Mouse (Mus musculus): ENCODE data around the gene Zfp652.
A peak's percentile ranks its signal among the peaks of the same experiment; 100 is the strongest.

Zfp652 gene

GRCm38 (mm10) chr11:95769208-95769607 lies 56.7 kb downstream of the Zfp652 start:
- no peak for DNase-seq

GRCm38 (mm10) chr11:95770720-95771364 lies 58.4 kb downstream of the Zfp652 start:
- peak in 1 of 2 experiments; percentile 67 for DNase-seq

- DNase-seq: no peak
Measured at GRCm38 (mm10) chr11:95771665-95772064, 59.2 kb downstream of the Zfp652 start.

- DNase-seq: no peak
Measured at GRCm38 (mm10) chr11:95773264-95773663, 60.8 kb downstream of the Zfp652 start.

GRCm38 (mm10) chr11:95777323-95778297 lies 65.1 kb downstream of the Zfp652 start:
- peak; percentile 25 to 76 for DNase-seq

- peak in 1 of 2 experiments; percentile 29 for DNase-seq
Measured at GRCm38 (mm10) chr11:95778831-95779251, 66.4 kb downstream of the Zfp652 start.

GRCm38 (mm10) chr11:95779366-95779765 lies 66.9 kb downstream of the Zfp652 start:
- DNase-seq: no peak

GRCm38 (mm10) chr11:95780480-95780879 lies 68.0 kb downstream of the Zfp652 start:
- DNase-seq: no peak

GRCm38 (mm10) chr11:95781557-95781956 lies 69.1 kb downstream of the Zfp652 start:
- no peak for DNase-seq

- DNase-seq: no peak
Measured at GRCm38 (mm10) chr11:95783457-95783856, 71.0 kb downstream of the Zfp652 start.

GRCm38 (mm10) chr11:95783958-95784357 lies 71.5 kb downstream of the Zfp652 start:
- DNase-seq: no peak

- DNase-seq: peak in 1 of 2 experiments; percentile 27
Measured at GRCm38 (mm10) chr11:95785675-95786074, 73.2 kb downstream of the Zfp652 start.

- no peak for DNase-seq
Measured at GRCm38 (mm10) chr11:95786511-95786910, 74.0 kb downstream of the Zfp652 start.

GRCm38 (mm10) chr11:95789451-95789891 lies 77.0 kb downstream of the Zfp652 start:
- peak; percentile 64 to 82 for DNase-seq

- no peak for DNase-seq
Measured at GRCm38 (mm10) chr11:95791787-95792186, 79.3 kb downstream of the Zfp652 start.

GRCm38 (mm10) chr11:95792950-95793509 lies 80.6 kb downstream of the Zfp652 start:
- DNase-seq: no peak

- no peak for DNase-seq
Measured at GRCm38 (mm10) chr11:95794201-95794600, 81.7 kb downstream of the Zfp652 start.

GRCm38 (mm10) chr11:95795582-95795981 lies 83.1 kb downstream of the Zfp652 start:
- peak; percentile 36 to 68 for DNase-seq

- no peak for DNase-seq
Measured at GRCm38 (mm10) chr11:95805010-95805409, 92.5 kb downstream of the Zfp652 start.

- peak; percentile 34 to 69 for DNase-seq
Measured at GRCm38 (mm10) chr11:95805527-95805926, 93.1 kb downstream of the Zfp652 start.

GRCm38 (mm10) chr11:95807884-95808283 lies 95.4 kb downstream of the Zfp652 start:
- DNase-seq: no peak

- no peak for DNase-seq
Measured at GRCm38 (mm10) chr11:95808448-95809011, 96.1 kb downstream of the Zfp652 start.

- no peak for DNase-seq
Measured at GRCm38 (mm10) chr11:95809603-95810002, 97.1 kb downstream of the Zfp652 start.
